Mouse (Mus musculus) lung, postnatal 0 days (tissue): ENCODE results near the gene Olfr600.

Source experiments
- CTCF ChIP-seq: IDR thresholded peaks from 2 replicates; pipeline ENCODE4 v1.5.1; 2016; ENCODE audit warnings: antibody characterized with exemption, mild to moderate bottlenecking
- EP300 ChIP-seq: IDR thresholded peaks from 2 replicates; pipeline ENCODE4 v1.6.1; 2016; ENCODE audit warnings: antibody characterized with exemption, mild to moderate bottlenecking, control low read depth

GRCm38 (mm10) chr7:103398981-103399380, 49.5 kb upstream of the Olfr600 start:
- TF ChIP-seq CTCF (no peak), EP300 (no peak)
